Mouse (Mus musculus) left cerebral cortex, adult 18-20 months (tissue): ENCODE measurements around the gene Coro1a. TPM values are rescaled to one million over a fixed set of nuclear protein-coding genes. Genes with fewer than 3 reads are reported as not detected.

ENCODE experiments used
- total RNA-seq, 2 experiments: library from RNA; stranded (reverse); gene quantifications; 2 replicates each; pipeline ENCODE4 v1.2.3; 2021

The Coro1a gene
- total RNA-seq, 2 experiments from 2014 or later = 161 to 166 TPM

Other genes starting within 250 kb of the Coro1a start
- gene Atp2a1, start 244.7 kb downstream of the Coro1a start, total RNA-seq = under 1 TPM; 0.12 to 0.49 TPM
- 10 to 100 TPM; 73.1 to 76.3 TPM for gene Sh2b1, start 232.4 kb downstream of the Coro1a start, total RNA-seq
- 10 to 100 TPM; 90.5 to 94.1 TPM for gene Tufm, start 220.4 kb downstream of the Coro1a start, total RNA-seq
- 100 to 1,000 TPM; 110 to 115 TPM for gene Atxn2l, start 204.3 kb downstream of the Coro1a start, total RNA-seq
- gene Eif3c, start 141.4 kb downstream of the Coro1a start, total RNA-seq = 100 to 1,000 TPM; 182 to 184 TPM
- 1 to 10 TPM in 1 of 2 experiments, under 1 TPM in 1; 0.58 to 1.1 TPM for gene Apobr, start 122.8 kb downstream of the Coro1a start, total RNA-seq
- 10 to 100 TPM; 26.2 to 26.7 TPM for gene Cln3, start 122.0 kb downstream of the Coro1a start, total RNA-seq
- not detected for gene Il27, start 112.8 kb downstream of the Coro1a start, total RNA-seq
- gene Nupr1, start 76.9 kb downstream of the Coro1a start, total RNA-seq = 10 to 100 TPM; 20.3 to 22.6 TPM
- 10 to 100 TPM; 30.5 to 32.9 TPM for gene Sgf29, start 58.5 kb downstream of the Coro1a start, total RNA-seq
- gene Sult1a1, start 31.4 kb downstream of the Coro1a start, total RNA-seq = 10 to 100 TPM in 1 of 2 experiments, 1 to 10 TPM in 1; 8.1 to 12.9 TPM
- 10 to 100 TPM; 90.5 to 94.8 TPM for gene Bola2, start 12.4 kb downstream of the Coro1a start, total RNA-seq
- 10 to 100 TPM; 14.5 to 15.1 TPM for gene Slx1b, start 12.0 kb downstream of the Coro1a start, total RNA-seq
- gene Mapk3, start 51.8 kb upstream of the Coro1a start, total RNA-seq = 100 to 1,000 TPM; 157 to 208 TPM
- gene Gdpd3, start 58.5 kb upstream of the Coro1a start, total RNA-seq = 1 to 10 TPM; 1.3 to 3.5 TPM
- 100 to 1,000 TPM; 282 to 325 TPM for gene Ypel3, start 69.2 kb upstream of the Coro1a start, total RNA-seq
- gene Tbx6, start 73.7 kb upstream of the Coro1a start, total RNA-seq = under 1 TPM; 0.56 to 0.63 TPM
- gene Ppp4c, start 84.7 kb upstream of the Coro1a start, total RNA-seq = 10 to 100 TPM; 48.3 to 48.5 TPM
- gene Fam57b, start 89.9 kb upstream of the Coro1a start, total RNA-seq = 10 to 100 TPM; 63.0 to 65.5 TPM
- gene 4930451I11Rik, start 123.9 kb upstream of the Coro1a start, total RNA-seq = not detected
- gene Doc2a, start 139.6 kb upstream of the Coro1a start, total RNA-seq = 10 to 100 TPM; 55.8 to 56.1 TPM
- 10 to 100 TPM; 29.0 to 31.9 TPM for gene Hirip3, start 154.2 kb upstream of the Coro1a start, total RNA-seq
- 10 to 100 TPM; 54.0 to 54.6 TPM for gene Ino80e, start 154.6 kb upstream of the Coro1a start, total RNA-seq
- gene Taok2, start 176.9 kb upstream of the Coro1a start, total RNA-seq = 100 to 1,000 TPM; 150 to 163 TPM
- gene Tmem219, start 215.1 kb upstream of the Coro1a start, total RNA-seq = 10 to 100 TPM; 19.6 to 23.3 TPM
- 100 to 1,000 TPM; 136 to 158 TPM for gene Kctd13, start 221.1 kb upstream of the Coro1a start, total RNA-seq
- gene Asphd1, start 241.8 kb upstream of the Coro1a start, total RNA-seq = 10 to 100 TPM; 39.7 to 43.3 TPM
- 100 to 1,000 TPM; 407 to 416 TPM for gene Sez6l2, start 242.8 kb upstream of the Coro1a start, total RNA-seq